Mouse (Mus musculus): ENCODE measurements around the gene Ppef2. TPM values are rescaled to one million over a fixed set of nuclear protein-coding genes. Genes with fewer than 3 reads are reported as not detected.
A peak's percentile ranks its signal among the peaks of the same experiment; 100 is the strongest.

Ppef2 gene
- total RNA-seq, 2 experiments from 2014 or later: 0.08 TPM; not detected in 1

- no peak for DNase-seq
- intact Hi-C loops (cut with DNase I; ENCODE audit: low total_unique reads): loop anchor here (5.0 kb wide), 1 partner anchor 53 kb away; no protein-coding TSS in a partner anchor
These were observed 11.2 kb downstream of the Ppef2 start for GRCm38 (mm10) chr5:92244900-92245299.

GRCm38 (mm10) chr5:92240769-92241168, 15.3 kb downstream of the Ppef2 start:
- intact Hi-C loops (cut with DNase I; ENCODE audit: low total_unique reads): loop anchor here (5.0 kb wide), 1 partner anchor 48 kb away; no protein-coding TSS in a partner anchor
- no peak for DNase-seq

GRCm38 (mm10) chr5:92239333-92240232, 16.5 kb downstream of the Ppef2 start:
- intact Hi-C loops (cut with DNase I; ENCODE audit: low total_unique reads): loop anchor here (5.0 kb wide), 1 partner anchor 47 kb away; no protein-coding TSS in a partner anchor
- peak; percentile 43 for DNase-seq

- DNase-seq: no peak
- intact Hi-C loops (cut with DNase I; ENCODE audit: low total_unique reads): no loop called here
These were observed 21.0 kb downstream of the Ppef2 start for GRCm38 (mm10) chr5:92234939-92235557.

- intact Hi-C loops (cut with DNase I; ENCODE audit: low total_unique reads): no loop called here
- no peak for DNase-seq
These were observed 22.7 kb downstream of the Ppef2 start for GRCm38 (mm10) chr5:92233366-92233765.

GRCm38 (mm10) chr5:92231836-92232235, 24.2 kb downstream of the Ppef2 start:
- intact Hi-C loops (cut with DNase I; ENCODE audit: low total_unique reads): no loop called here

GRCm38 (mm10) chr5:92230306-92230705, 25.8 kb downstream of the Ppef2 start:
- DNase-seq: no peak
- intact Hi-C loops (cut with DNase I; ENCODE audit: low total_unique reads): no loop called here

More at GRCm38 (mm10) chr5:92231836-92232235, 24.2 kb downstream of the Ppef2 start:
- DNase-seq: no peak

GRCm38 (mm10) chr5:92229514-92229913, 26.6 kb downstream of the Ppef2 start:
- intact Hi-C loops (cut with DNase I; ENCODE audit: low total_unique reads): no loop called here
- no peak for DNase-seq

- DNase-seq: no peak
- intact Hi-C loops (cut with DNase I; ENCODE audit: low total_unique reads): no loop called here
These were observed 27.3 kb downstream of the Ppef2 start for GRCm38 (mm10) chr5:92228776-92229175.

- DNase-seq: peak; percentile 28
- intact Hi-C loops (cut with DNase I; ENCODE audit: low total_unique reads): no loop called here
These were observed 28.3 kb downstream of the Ppef2 start for GRCm38 (mm10) chr5:92227782-92228181.

- intact Hi-C loops (cut with DNase I; ENCODE audit: low total_unique reads): no loop called here
- no peak for DNase-seq
These were observed 35.7 kb downstream of the Ppef2 start for GRCm38 (mm10) chr5:92220287-92220902.

- DNase-seq: no peak
- intact Hi-C loops (cut with DNase I; ENCODE audit: low total_unique reads): no loop called here
These were observed 36.3 kb downstream of the Ppef2 start for GRCm38 (mm10) chr5:92219826-92220225.

GRCm38 (mm10) chr5:92218915-92219793, 36.9 kb downstream of the Ppef2 start:
- intact Hi-C loops (cut with DNase I; ENCODE audit: low total_unique reads): no loop called here
- no peak for DNase-seq

- intact Hi-C loops (cut with DNase I; ENCODE audit: low total_unique reads): no loop called here
- DNase-seq: no peak
These were observed 40.8 kb downstream of the Ppef2 start, which contains the start of gene U90926 for GRCm38 (mm10) chr5:92215308-92215707. Gene U90926, minus strand, starts transcription at chr5:92215408.

GRCm38 (mm10) chr5:92212231-92212630, 43.8 kb downstream of the Ppef2 start:
- no peak for DNase-seq
- intact Hi-C loops (cut with DNase I; ENCODE audit: low total_unique reads): no loop called here

GRCm38 (mm10) chr5:92210205-92210604, 45.9 kb downstream of the Ppef2 start:
- DNase-seq: no peak
- intact Hi-C loops (cut with DNase I; ENCODE audit: low total_unique reads): no loop called here

- no peak for DNase-seq
- intact Hi-C loops (cut with DNase I; ENCODE audit: low total_unique reads): no loop called here
These were observed 50.0 kb downstream of the Ppef2 start for GRCm38 (mm10) chr5:92206121-92206520.

GRCm38 (mm10) chr5:92205706-92206105, 50.4 kb downstream of the Ppef2 start:
- intact Hi-C loops (cut with DNase I; ENCODE audit: low total_unique reads): no loop called here
- DNase-seq: no peak

- intact Hi-C loops (cut with DNase I; ENCODE audit: low total_unique reads): no loop called here
- no peak for DNase-seq
These were observed 50.9 kb downstream of the Ppef2 start for GRCm38 (mm10) chr5:92205184-92205583.
